Mouse (Mus musculus): Measurements from ENCODE around the gene Sass6. TPM values are rescaled to one million over a fixed set of nuclear protein-coding genes. Genes with fewer than 3 reads are reported as not detected.

Gene Sass6
- polyA plus RNA-seq, 1 experiment from 2014 or later, result 16.5 TPM

GRCm38 (mm10) chr3:116599705-116600104 is 4.9 kb downstream of the Sass6 start:
- Histone ChIP-seq H3K4me3 (no peak overlapping the region), H3K27ac (no peak overlapping the region), H3K4me2 (no peak overlapping the region), H3K9me3 (no peaks in the 10 kb centered on the region), H3K9ac (no peak overlapping the region), H3K36me3 (no peaks in the 10 kb centered on the region), H3K27me3 (no peaks in the 10 kb centered on the region), H3K4me1 (no peaks in the 10 kb centered on the region)
- ATAC-seq (ENCODE audit: insufficient number of reproducible peaks, low FRiP score, low TSS enrichment, low read depth), result no peak
- 87% methylated on average over 2 of the region's 2 CpGs for WGBS

GRCm38 (mm10) chr3:116601005-116601404 is 6.2 kb downstream of the Sass6 start:
- no peak overlapping the region for H3K27ac ChIP-seq
- H3K9ac ChIP-seq, result no peak overlapping the region
- no peaks in the 10 kb centered on the region for H3K36me3 ChIP-seq
- H3K4me2 ChIP-seq, result no peak overlapping the region
- ATAC-seq (ENCODE audit: insufficient number of reproducible peaks, low FRiP score, low TSS enrichment, low read depth), result no peak
- H3K4me1 ChIP-seq, result no peaks in the 10 kb centered on the region
- 81% methylated on average over 5 of the region's 5 CpGs for WGBS
- H3K27me3 ChIP-seq, result no peaks in the 10 kb centered on the region
- no peak overlapping the region for H3K4me3 ChIP-seq
- H3K9me3 ChIP-seq, result no peaks in the 10 kb centered on the region

- H3K27ac ChIP-seq, result no peak overlapping the region
- H3K27me3 ChIP-seq, result no peaks in the 10 kb centered on the region
- no peak overlapping the region for H3K4me2 ChIP-seq
- no peak overlapping the region for H3K4me3 ChIP-seq
- no peaks in the 10 kb centered on the region for H3K4me1 ChIP-seq
- no peaks in the 10 kb centered on the region for H3K9me3 ChIP-seq
- 0 out of 2 replicates have a peak, but pooled peaks cover 2% of the 10 kb centered on the region for H3K36me3 ChIP-seq
- ATAC-seq (ENCODE audit: insufficient number of reproducible peaks, low FRiP score, low TSS enrichment, low read depth), result no peak
- H3K9ac ChIP-seq, result no peak overlapping the region
- 93% methylated on average over 5 of the region's 5 CpGs for WGBS
These were observed 7.0 kb downstream of the Sass6 start for GRCm38 (mm10) chr3:116601781-116602180.

- Histone ChIP-seq H3K4me2 (no peak overlapping the region), H3K36me3 (peaks cover 12% of the 10 kb centered on the region; the same call in 1 of the 2 replicates), H3K4me1 (no peaks in the 10 kb centered on the region), H3K9ac (no peak overlapping the region), H3K27me3 (no peaks in the 10 kb centered on the region), H3K27ac (no peak overlapping the region), H3K4me3 (no peak overlapping the region), H3K9me3 (no peaks in the 10 kb centered on the region)
- ATAC-seq (ENCODE audit: insufficient number of reproducible peaks, low FRiP score, low TSS enrichment, low read depth), result no peak
- 72% methylated on average over 9 of the region's 9 CpGs for WGBS
These were observed 9.8 kb downstream of the Sass6 start for GRCm38 (mm10) chr3:116604570-116604969.

- H3K27ac ChIP-seq, result no peak within 1 kb of the TSS
- peaks cover 36% of the 10 kb centered on the region for H3K36me3 ChIP-seq
- H3K27me3 ChIP-seq, result no peaks in the 10 kb centered on the region
- no peak for ATAC-seq (ENCODE audit: insufficient number of reproducible peaks, low FRiP score, low TSS enrichment, low read depth)
- no peak within 1 kb of the TSS for H3K4me2 ChIP-seq
- 77% methylated on average over 10 of the region's 10 CpGs for WGBS
- H3K9me3 ChIP-seq, result no peaks in the 10 kb centered on the region
- no peak within 1 kb of the TSS for H3K9ac ChIP-seq
- no peaks in the 10 kb centered on the region for H3K4me1 ChIP-seq
- no peak within 1 kb of the TSS for H3K4me3 ChIP-seq
These were observed 19.6 kb downstream of the Sass6 start, which contains the start of gene Trmt13 for GRCm38 (mm10) chr3:116614295-116614892. Gene Trmt13, minus strand, starts transcription at chr3:116614587.

GRCm38 (mm10) chr3:116615318-116616068 is 20.7 kb downstream of the Sass6 start:
- WGBS, result 89% methylated on average over 8 of the region's 8 CpGs
- Histone ChIP-seq H3K36me3 (peaks cover 29% of the 10 kb centered on the region), H3K9ac (no peak overlapping the region), H3K4me3 (no peak overlapping the region), H3K27ac (no peak overlapping the region), H3K4me2 (no peak overlapping the region), H3K9me3 (no peaks in the 10 kb centered on the region), H3K27me3 (no peaks in the 10 kb centered on the region), H3K4me1 (no peaks in the 10 kb centered on the region)
- ATAC-seq (ENCODE audit: insufficient number of reproducible peaks, low FRiP score, low TSS enrichment, low read depth), result no peak

GRCm38 (mm10) chr3:116618855-116619254 is 24.1 kb downstream of the Sass6 start:
- peaks cover 33% of the 10 kb centered on the region for H3K36me3 ChIP-seq
- no peak overlapping the region for H3K4me2 ChIP-seq
- H3K27me3 ChIP-seq, result no peaks in the 10 kb centered on the region
- no peaks in the 10 kb centered on the region for H3K9me3 ChIP-seq
- H3K9ac ChIP-seq, result no peak overlapping the region
- H3K27ac ChIP-seq, result no peak overlapping the region
- no peak for ATAC-seq (ENCODE audit: insufficient number of reproducible peaks, low FRiP score, low TSS enrichment, low read depth)
- H3K4me1 ChIP-seq, result no peaks in the 10 kb centered on the region
- no peak overlapping the region for H3K4me3 ChIP-seq
- 83% methylated on average over 6 of the region's 6 CpGs for WGBS

- Histone ChIP-seq H3K27ac (no peak overlapping the region), H3K9ac (no peak overlapping the region), H3K9me3 (no peaks in the 10 kb centered on the region), H3K27me3 (no peaks in the 10 kb centered on the region), H3K4me3 (no peak overlapping the region), H3K4me2 (no peak overlapping the region), H3K36me3 (peaks cover 18% of the 10 kb centered on the region), H3K4me1 (no peaks in the 10 kb centered on the region)
- 87% methylated on average over 7 of the region's 7 CpGs for WGBS
- ATAC-seq (ENCODE audit: insufficient number of reproducible peaks, low FRiP score, low TSS enrichment, low read depth), result no peak
These were observed 26.0 kb downstream of the Sass6 start for GRCm38 (mm10) chr3:116620636-116621370.

GRCm38 (mm10) chr3:116622641-116623040 is 27.9 kb downstream of the Sass6 start:
- Histone ChIP-seq H3K4me2 (no peak overlapping the region), H3K9ac (no peak overlapping the region), H3K27me3 (no peaks in the 10 kb centered on the region), H3K9me3 (no peaks in the 10 kb centered on the region), H3K36me3 (peaks cover 24% of the 10 kb centered on the region), H3K4me1 (no peaks in the 10 kb centered on the region), H3K27ac (no peak overlapping the region), H3K4me3 (no peak overlapping the region)
- no peak for ATAC-seq (ENCODE audit: insufficient number of reproducible peaks, low FRiP score, low TSS enrichment, low read depth)
- WGBS, result 96% methylated on average over 7 of the region's 7 CpGs

GRCm38 (mm10) chr3:116631459-116631858 is 36.7 kb downstream of the Sass6 start:
- no peak overlapping the region for H3K4me2 ChIP-seq
- no peaks in the 10 kb centered on the region for H3K4me1 ChIP-seq
- no peaks in the 10 kb centered on the region for H3K27me3 ChIP-seq
- H3K27ac ChIP-seq, result no peak overlapping the region
- no peaks in the 10 kb centered on the region for H3K9me3 ChIP-seq
- ATAC-seq (ENCODE audit: insufficient number of reproducible peaks, low FRiP score, low TSS enrichment, low read depth), result no peak
- no peak overlapping the region for H3K9ac ChIP-seq
- H3K36me3 ChIP-seq, result peaks cover 53% of the 10 kb centered on the region
- no peak overlapping the region for H3K4me3 ChIP-seq
- 79% methylated on average over 1 of the region's 1 CpGs for WGBS

- Histone ChIP-seq H3K27ac (no peak overlapping the region), H3K4me3 (no peak overlapping the region), H3K4me1 (no peaks in the 10 kb centered on the region), H3K27me3 (no peaks in the 10 kb centered on the region), H3K9me3 (no peaks in the 10 kb centered on the region), H3K9ac (no peak overlapping the region), H3K4me2 (no peak overlapping the region), H3K36me3 (peaks cover 56% of the 10 kb centered on the region)
- 80% methylated on average over 3 of the region's 3 CpGs for WGBS
- no peak for ATAC-seq (ENCODE audit: insufficient number of reproducible peaks, low FRiP score, low TSS enrichment, low read depth)
These were observed 38.2 kb downstream of the Sass6 start for GRCm38 (mm10) chr3:116632971-116633370.

GRCm38 (mm10) chr3:116634091-116634490 is 39.3 kb downstream of the Sass6 start:
- H3K9ac ChIP-seq, result no peak overlapping the region
- peaks cover 63% of the 10 kb centered on the region for H3K36me3 ChIP-seq
- H3K27me3 ChIP-seq, result no peaks in the 10 kb centered on the region
- H3K27ac ChIP-seq, result no peak overlapping the region
- no peaks in the 10 kb centered on the region for H3K4me1 ChIP-seq
- WGBS, result 89% methylated on average over 3 of the region's 3 CpGs
- no peak overlapping the region for H3K4me3 ChIP-seq
- no peak for ATAC-seq (ENCODE audit: insufficient number of reproducible peaks, low FRiP score, low TSS enrichment, low read depth)
- no peak overlapping the region for H3K4me2 ChIP-seq
- no peaks in the 10 kb centered on the region for H3K9me3 ChIP-seq

Data from limb, embryonic 15.5 days (tissue).